Mouse (Mus musculus) testis, adult 2 months (tissue): ENCODE results near the gene Wasf2. TPM values are rescaled to one million over a fixed set of nuclear protein-coding genes. Genes with fewer than 3 reads are reported as not detected.

Source experiments
- H3K27ac ChIP-seq: fragments of 200-500 bp; 2 replicates; pipeline ENCODE4 v1.5.1; 2012; ENCODE audit warnings: low read depth, low read length; ENCODE audit not compliant: control insufficient read depth, insufficient read depth
- H3K27me3 ChIP-seq: fragments of 200-500 bp; 2 replicates; pipeline ENCODE4 v1.6.1; 2012; ENCODE audit warnings: mild to moderate bottlenecking, low read length, moderate library complexity; ENCODE audit not compliant: control insufficient read depth, insufficient read depth
- H3K36me3 ChIP-seq: fragments of 200-500 bp; 2 replicates; pipeline ENCODE4 v1.6.1; 2012; ENCODE audit warnings: mild to moderate bottlenecking, low read length; ENCODE audit not compliant: control insufficient read depth, insufficient read depth
- H3K4me1 ChIP-seq: fragments of 200-500 bp; 2 replicates; pipeline ENCODE4 v1.6.1; 2012; ENCODE audit warnings: low read length; ENCODE audit not compliant: control insufficient read depth, insufficient read depth
- H3K4me3 ChIP-seq: fragments of 200-500 bp; 2 replicates; pipeline ENCODE4 v1.5.1; 2012; ENCODE audit warnings: low read depth, mild to moderate bottlenecking, low read length, moderate library complexity, mixed read lengths; ENCODE audit not compliant: control insufficient read depth
- CTCF ChIP-seq: fragments of 200-500 bp; IDR thresholded peaks from 2 replicates; pipeline ENCODE4 v1.5.1; 2012; ENCODE audit warnings: low read depth, mild to moderate bottlenecking, inconsistent platforms, low read length, moderate library complexity; ENCODE audit not compliant: control insufficient read depth, insufficient read depth, insufficient replicate concordance
- POLR2A ChIP-seq: fragments of 200-500 bp; IDR thresholded peaks from 2 replicates; pipeline ENCODE4 v1.6.1; 2012; ENCODE audit warnings: low read depth, mild to moderate bottlenecking, inconsistent platforms, low read length, moderate library complexity; ENCODE audit not compliant: control insufficient read depth
- polyA plus RNA-seq: library from polyadenylated mRNA; depleted of rRNA; stranded (reverse); fragments of >200 nt; gene quantifications from 2 replicates; pipeline ENCODE4 v1.2.3, GENCODE M21; 2012

The Wasf2 gene
- polyA plus RNA-seq, 1 experiment: 156 TPM

DNA sequence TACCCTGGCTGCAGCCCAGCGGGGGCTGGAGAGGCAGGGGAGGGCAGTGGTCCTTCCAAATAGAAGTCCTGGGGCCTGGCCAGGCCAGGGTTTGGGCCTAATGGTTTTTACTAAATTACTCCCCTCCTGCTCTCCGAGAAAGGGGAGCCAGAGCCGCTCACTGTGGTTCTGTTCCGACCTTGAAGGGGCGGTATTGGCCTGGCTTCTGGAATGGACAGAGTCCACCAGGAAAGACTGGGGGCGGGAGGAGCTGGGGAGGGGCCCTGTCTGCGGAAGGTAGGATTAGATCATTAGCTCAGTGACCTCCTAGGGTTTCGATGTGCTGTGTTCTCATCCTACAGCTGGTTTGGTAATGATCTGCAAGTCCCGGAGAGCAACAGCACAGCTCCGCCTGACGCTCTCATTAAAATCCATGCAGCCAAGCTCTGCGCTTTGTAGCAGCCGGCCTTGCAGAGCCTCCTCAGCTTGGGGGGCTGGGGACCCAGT is 67.5 kb downstream of the Wasf2 start:
- H3K27ac ChIP-seq: no peak overlapping the region; the same call in 1 of the 2 replicates
- H3K4me1 ChIP-seq: peaks cover 12% of the 10 kb centered on the region
- H3K36me3 ChIP-seq: no peaks in the 10 kb centered on the region
- no peak overlapping the region for H3K4me3 ChIP-seq
- H3K27me3 ChIP-seq: no peaks in the 10 kb centered on the region
- no peak for TF ChIP-seq CTCF

DNA sequence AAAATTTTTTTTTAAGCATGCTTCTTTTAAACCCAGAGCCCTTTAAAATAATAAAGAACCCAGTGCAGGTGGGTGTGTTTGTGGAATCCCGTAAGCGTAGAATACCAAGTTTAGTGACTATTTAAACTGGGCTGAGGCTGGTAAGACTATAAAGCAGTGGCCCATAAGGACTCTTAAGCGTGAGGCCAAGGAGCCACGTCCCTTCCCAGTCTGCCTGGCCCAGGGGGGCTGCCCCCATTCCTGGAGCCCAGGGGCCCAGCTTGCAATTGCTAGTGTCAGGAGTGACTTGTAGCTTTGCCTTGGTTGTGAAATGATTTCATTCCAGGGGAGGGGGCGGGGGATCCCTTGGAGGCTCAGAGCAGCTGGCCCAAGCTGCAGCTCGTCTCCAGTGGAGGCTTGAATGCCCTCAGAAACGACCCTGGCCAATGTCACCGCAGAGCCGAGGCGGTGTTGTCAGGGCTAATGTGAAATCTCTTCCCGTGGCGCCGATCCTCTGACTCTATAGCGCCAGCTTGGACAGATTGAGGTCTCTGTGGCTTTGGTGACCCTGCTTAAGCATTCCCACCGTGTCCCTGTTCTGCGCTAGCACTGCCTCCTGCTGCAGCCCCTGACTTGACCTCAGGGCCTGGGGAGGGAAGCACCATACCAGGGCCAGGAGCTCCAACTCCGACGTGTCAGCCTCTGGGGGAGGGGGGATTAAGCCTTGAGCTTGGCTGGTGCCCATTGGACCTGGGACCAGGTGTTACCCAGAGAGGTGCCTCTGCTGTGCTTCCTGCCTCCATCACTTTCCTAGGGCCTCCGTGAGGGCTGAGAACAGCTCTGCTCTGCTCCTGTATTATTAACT is 68.3 kb downstream of the Wasf2 start:
- Histone ChIP-seq H3K27me3 (no peaks in the 10 kb centered on the region), H3K4me1 (peaks cover 12% of the 10 kb centered on the region), H3K27ac (no peak overlapping the region; the same call in 1 of the 2 replicates), H3K36me3 (no peaks in the 10 kb centered on the region), H3K4me3 (no peak overlapping the region)
- TF ChIP-seq CTCF (no peak), POLR2A (no peak)

DNA sequence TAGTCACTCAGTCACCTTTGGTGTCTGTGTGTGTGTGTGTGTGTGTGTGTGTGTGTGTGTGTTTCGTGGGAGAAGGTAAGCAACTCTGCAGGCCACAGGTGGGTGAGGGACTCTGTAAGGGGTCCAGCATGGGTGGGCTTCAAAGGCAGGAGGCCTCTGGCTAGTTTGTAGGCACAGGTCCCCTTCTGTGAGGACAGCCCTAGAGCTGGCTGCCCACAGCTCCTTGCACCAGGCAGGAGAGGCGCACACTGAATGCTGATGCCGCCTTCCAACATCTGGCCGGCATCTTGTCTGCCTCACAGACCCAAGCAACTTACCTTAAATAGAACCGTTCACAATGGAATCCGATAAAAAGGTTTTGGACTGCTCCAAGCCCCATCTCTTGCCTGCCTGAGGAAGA is 69.4 kb downstream of the Wasf2 start:
- Histone ChIP-seq H3K4me1 (peaks cover 12% of the 10 kb centered on the region), H3K36me3 (no peaks in the 10 kb centered on the region), H3K27me3 (no peaks in the 10 kb centered on the region), H3K27ac (no peak overlapping the region), H3K4me3 (no peak overlapping the region)
- TF ChIP-seq POLR2A (no peak), CTCF (no peak)

DNA sequence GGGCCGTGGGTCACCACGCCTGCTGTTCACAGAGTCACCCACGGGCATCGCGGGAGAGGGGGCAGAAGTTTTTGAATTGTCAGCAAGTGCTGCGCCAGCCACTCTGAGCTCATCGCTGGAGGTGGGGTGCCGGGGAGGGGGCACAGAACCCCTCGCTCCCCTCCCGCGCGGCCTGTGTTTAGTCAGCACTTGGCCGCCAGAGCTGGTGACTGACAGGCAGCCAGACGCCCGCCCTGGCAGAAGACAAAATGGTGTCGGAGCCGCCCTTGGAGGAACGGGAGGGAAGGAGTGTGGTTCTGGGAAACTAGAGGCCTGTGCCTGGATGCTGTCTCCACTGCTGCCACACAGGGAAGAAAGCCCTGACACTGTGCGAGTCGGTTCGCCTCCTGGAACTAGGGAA is 70.0 kb downstream of the Wasf2 start:
- Histone ChIP-seq H3K4me3 (no peak overlapping the region), H3K27ac (no peak overlapping the region), H3K4me1 (peaks cover 12% of the 10 kb centered on the region), H3K36me3 (no peaks in the 10 kb centered on the region), H3K27me3 (no peaks in the 10 kb centered on the region)
- TF ChIP-seq POLR2A (no peak), CTCF (no peak)

DNA sequence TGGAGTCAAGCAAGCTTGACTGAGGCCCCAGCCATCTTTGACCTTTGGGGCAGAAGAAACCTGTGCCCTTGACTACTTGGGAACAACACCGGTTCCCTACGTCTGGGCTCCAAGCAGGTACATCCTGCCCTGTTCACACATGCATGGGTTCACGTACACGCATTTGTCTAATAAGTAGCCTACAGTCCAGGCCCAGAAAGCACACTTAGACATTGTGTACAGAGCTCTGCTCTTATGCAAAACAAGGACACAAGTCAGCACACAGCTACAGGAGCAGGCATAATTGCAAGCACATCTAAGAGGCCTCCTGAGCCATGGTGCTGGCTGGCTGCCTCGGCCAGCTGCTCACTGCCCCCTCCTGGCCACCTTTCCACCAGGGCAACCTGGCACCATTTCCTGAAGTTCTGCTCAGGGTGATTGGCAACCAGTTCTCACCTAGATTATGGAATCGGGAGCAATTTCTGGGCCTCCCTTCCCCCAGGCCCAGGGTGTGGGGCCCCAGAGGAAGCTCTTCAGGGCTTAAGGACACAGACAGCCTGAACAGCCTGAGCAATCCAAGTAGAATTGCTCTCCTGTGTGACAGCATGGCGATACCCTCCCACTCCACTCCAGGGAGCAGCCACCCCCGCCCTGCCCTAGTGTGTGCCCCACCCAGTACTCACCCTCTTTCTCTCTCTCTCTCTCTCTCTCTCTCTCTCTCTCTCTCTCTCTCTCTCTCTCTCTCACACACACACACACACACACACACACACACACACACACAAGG is 70.9 kb downstream of the Wasf2 start:
- peak; percentile 48; the same call in 1 of the 2 replicates for TF ChIP-seq CTCF
- no peak for TF ChIP-seq POLR2A
- Histone ChIP-seq H3K27me3 (no peaks in the 10 kb centered on the region), H3K4me3 (no peak overlapping the region), H3K27ac (no peak overlapping the region), H3K36me3 (no peaks in the 10 kb centered on the region), H3K4me1 (peaks cover 12% of the 10 kb centered on the region)

DNA sequence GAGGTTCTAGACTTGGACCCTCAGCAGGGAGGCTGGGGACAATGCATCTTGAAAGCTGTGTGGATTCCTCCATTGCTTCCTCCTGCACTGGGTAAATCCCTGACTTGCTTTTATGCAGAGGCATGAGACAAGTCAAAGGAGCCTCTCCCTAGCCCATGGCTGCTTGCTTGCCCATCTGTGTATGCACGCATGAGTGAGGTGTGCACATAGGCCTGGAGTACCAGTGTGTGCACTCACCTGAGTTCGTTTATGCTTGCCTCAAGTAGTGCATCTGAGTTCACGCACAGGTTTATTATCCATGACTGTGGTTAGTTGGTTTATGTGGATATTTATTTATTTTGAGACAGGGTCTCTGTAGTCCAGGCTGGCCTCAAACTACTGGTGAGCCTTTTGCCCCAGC is 71.9 kb downstream of the Wasf2 start:
- no peak overlapping the region for H3K27ac ChIP-seq
- no peaks in the 10 kb centered on the region for H3K27me3 ChIP-seq
- H3K36me3 ChIP-seq: no peaks in the 10 kb centered on the region
- H3K4me1 ChIP-seq: peaks cover 12% of the 10 kb centered on the region
- no peak overlapping the region for H3K4me3 ChIP-seq
- TF ChIP-seq POLR2A: no peak
- no peak for TF ChIP-seq CTCF

DNA sequence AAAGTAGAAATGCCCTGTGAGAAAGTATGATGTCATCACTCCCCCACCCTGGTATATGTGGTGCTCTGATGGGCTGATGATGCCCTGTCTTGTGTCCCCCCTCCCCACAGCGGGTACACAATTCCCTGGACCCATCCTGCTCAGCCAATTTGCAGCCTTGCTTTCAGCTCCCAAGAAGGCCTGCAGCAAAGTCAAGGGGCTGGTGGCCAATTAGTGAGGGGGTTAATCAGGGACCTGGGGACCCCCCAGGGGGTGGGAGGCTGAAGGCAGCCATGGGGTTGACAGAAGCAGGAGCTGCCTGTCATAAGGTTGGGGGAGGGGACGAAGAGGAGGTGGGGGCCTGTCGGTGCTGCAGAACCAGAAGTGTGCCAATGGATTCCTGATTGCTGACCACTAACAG is 73.3 kb downstream of the Wasf2 start:
- Histone ChIP-seq H3K4me1 (peaks cover 9% of the 10 kb centered on the region), H3K4me3 (no peak overlapping the region), H3K27me3 (no peaks in the 10 kb centered on the region), H3K27ac (no peak overlapping the region), H3K36me3 (no peaks in the 10 kb centered on the region)
- TF ChIP-seq CTCF (no peak), POLR2A (no peak)
